Mouse (Mus musculus): ENCODE results near the gene Mst1. TPM values are rescaled to one million over a fixed set of nuclear protein-coding genes. Genes with fewer than 3 reads are reported as not detected.
A peak's percentile ranks its signal among the peaks of the same experiment; 100 is the strongest.

Mst1 gene
- total RNA-seq (2021): not detected

GRCm38 (mm10) chr9:108080168-108080567, at the start of gene Mst1:
Mst1 (plus strand) TSS chr9:108080436.
- no peak for DNase-seq
- intact Hi-C loops (cut with DNase I): no loop called here

GRCm38 (mm10) chr9:108032126-108032525, 48.1 kb upstream of the Mst1 start:
- intact Hi-C loops (cut with DNase I): no loop called here
- DNase-seq: no peak

- intact Hi-C loops (cut with DNase I): no loop called here
- no peak for DNase-seq
Observed at GRCm38 (mm10) chr9:108035331-108036156, 44.7 kb upstream of the Mst1 start.

- intact Hi-C loops (cut with DNase I): loop anchor here (5.0 kb wide), 1 partner anchor 143 kb away; no protein-coding TSS in a partner anchor
- DNase-seq: no peak
Observed at GRCm38 (mm10) chr9:108044751-108045492, 35.3 kb upstream of the Mst1 start.

- intact Hi-C loops (cut with DNase I): loop anchor here (5.0 kb wide), 1 partner anchor 144 kb away; no protein-coding TSS in a partner anchor
- no peak for DNase-seq
Observed at GRCm38 (mm10) chr9:108046582-108046981, 33.7 kb upstream of the Mst1 start.

GRCm38 (mm10) chr9:108047601-108048565, 32.4 kb upstream of the Mst1 start:
- intact Hi-C loops (cut with DNase I): loop anchor here (5.0 kb wide), 1 partner anchor 146 kb away; no protein-coding TSS in a partner anchor

GRCm38 (mm10) chr9:108048566-108048955, 31.7 kb upstream of the Mst1 start:
- intact Hi-C loops (cut with DNase I): loop anchor here (5.0 kb wide), 1 partner anchor 146 kb away; no protein-coding TSS in a partner anchor
- DNase-seq: no peak

More at GRCm38 (mm10) chr9:108047601-108048565, 32.4 kb upstream of the Mst1 start:
- DNase-seq: no peak

- peak; percentile 96 for DNase-seq
- intact Hi-C loops (cut with DNase I): loop anchor here (5.0 kb wide), 1 partner anchor 147 kb away; no protein-coding TSS in a partner anchor
Observed at GRCm38 (mm10) chr9:108049016-108049455, 31.2 kb upstream of the Mst1 start, which contains the start of gene Gmppb. Gmppb (plus strand) TSS chr9:108049242.

- intact Hi-C loops (cut with DNase I): loop anchor here (5.0 to 10.0 kb wide), 2 partner anchors 85 to 147 kb away; no protein-coding TSS in a partner anchor
Observed at GRCm38 (mm10) chr9:108049561-108050251, 30.5 kb upstream of the Mst1 start.

GRCm38 (mm10) chr9:108051184-108051930, 28.9 kb upstream of the Mst1 start:
- intact Hi-C loops (cut with DNase I): loop anchor here (10.0 kb wide), 1 partner anchor 87 kb away; no protein-coding TSS in a partner anchor
- DNase-seq: no peak

More at GRCm38 (mm10) chr9:108049561-108050251, 30.5 kb upstream of the Mst1 start:
- no peak for DNase-seq

GRCm38 (mm10) chr9:108051931-108052220, 28.4 kb upstream of the Mst1 start:
- DNase-seq: no peak
- intact Hi-C loops (cut with DNase I): loop anchor here (10.0 kb wide), 1 partner anchor 87 kb away; no protein-coding TSS in a partner anchor

- DNase-seq: no peak
- intact Hi-C loops (cut with DNase I): loop anchor here (10.0 kb wide), 1 partner anchor 88 kb away; no protein-coding TSS in a partner anchor
Observed at GRCm38 (mm10) chr9:108052411-108052810, 27.8 kb upstream of the Mst1 start.

- intact Hi-C loops (cut with DNase I): loop anchor here (10.0 kb wide), 1 partner anchor 88 kb away; no protein-coding TSS in a partner anchor
- DNase-seq: peak; percentile 95
Observed at GRCm38 (mm10) chr9:108052885-108053664, 27.2 kb upstream of the Mst1 start, which contains the start of gene Amigo3. Amigo3 (plus strand) TSS chr9:108053159.

- DNase-seq: no peak
- intact Hi-C loops (cut with DNase I): loop anchor here (10.0 kb wide), 1 partner anchor 89 kb away; no protein-coding TSS in a partner anchor
Observed at GRCm38 (mm10) chr9:108053665-108054225, 26.5 kb upstream of the Mst1 start.

- intact Hi-C loops (cut with DNase I): loop anchor here (10.0 kb wide), 1 partner anchor 90 kb away; no protein-coding TSS in a partner anchor
- DNase-seq: no peak
Observed at GRCm38 (mm10) chr9:108054331-108055040, 25.8 kb upstream of the Mst1 start.

GRCm38 (mm10) chr9:108055061-108055460, 25.2 kb upstream of the Mst1 start:
- intact Hi-C loops (cut with DNase I): loop anchor here (10.0 kb wide), 1 partner anchor 90 kb away; no protein-coding TSS in a partner anchor
- no peak for DNase-seq

Measured in left cerebral cortex, postnatal 4 days (tissue).